Mouse (Mus musculus): ENCODE results near the gene Ppp1r35. TPM values are rescaled to one million over a fixed set of nuclear protein-coding genes. Genes with fewer than 3 reads are reported as not detected.
"Not testable (repeated sequence)": the region's sequence is repeated elsewhere in the genome, so short reads cannot be mapped to it uniquely, and the experiment has no call there.

The Ppp1r35 gene
- polyA plus RNA-seq, 1 experiment from 2014 or later, result 17.2 TPM

- WGBS, result 40% methylated on average over 6 of the region's 6 CpGs
- H3K4me1 ChIP-seq (replicated peaks; ENCODE audit: control insufficient read depth, insufficient read depth), result peaks cover 6% of the 10 kb centered on the region; the same call in 1 of the 2 replicates
- ATAC-seq (ENCODE audit: low FRiP score, low TSS enrichment) (no peak), DNase-seq (ENCODE audit: low spot score) (no peak)
- no peaks in the 10 kb centered on the region for H3K27me3 ChIP-seq (ENCODE audit: control insufficient read depth, insufficient read depth, low read length)
- peak overlapping the region; percentile 99 for H3K4me2 ChIP-seq (replicated peaks; ENCODE audit: low read depth)
- H3K36me3 ChIP-seq (ENCODE audit: control insufficient read depth, insufficient read depth, low read length), result peaks cover 17% of the 10 kb centered on the region; the same call in 1 of the 2 replicates
- H3K27ac ChIP-seq (replicated peaks), result peak overlapping the region; percentile 99
- TF ChIP-seq EP300 (optimal IDR thresholded peaks at IDR 0.05) (no peak), CTCF (IDR thresholded peaks at IDR 0.05; ENCODE audit: low read depth) (no peak)
- H3K9ac ChIP-seq (ENCODE audit: low read length), result no peak overlapping the region
- H3K9me3 ChIP-seq (ENCODE audit: control insufficient read depth, low read length), result no peaks in the 10 kb centered on the region
- peak overlapping the region; percentile 8; the same call in 1 of the 2 replicates for H3K4me3 ChIP-seq (ENCODE audit: low read depth, low read length)
Observed at GRCm38 (mm10) chr5:137749196-137749836, 29.3 kb upstream of the Ppp1r35 start.

- not testable (repeated sequence) for H3K4me2 ChIP-seq (replicated peaks; ENCODE audit: low read depth); H3K27ac ChIP-seq (replicated peaks); DNase-seq (ENCODE audit: low spot score); H3K27me3 ChIP-seq (ENCODE audit: control insufficient read depth, insufficient read depth, low read length); ATAC-seq (ENCODE audit: low FRiP score, low TSS enrichment); H3K9me3 ChIP-seq (ENCODE audit: control insufficient read depth, low read length); H3K4me3 ChIP-seq (ENCODE audit: low read depth, low read length); H3K9ac ChIP-seq (ENCODE audit: low read length); H3K4me1 ChIP-seq (replicated peaks; ENCODE audit: control insufficient read depth, insufficient read depth)
- WGBS, result 88% methylated on average over 6 of the region's 8 CpGs
- peaks cover 17% of the 10 kb centered on the region; the same call in 1 of the 2 replicates for H3K36me3 ChIP-seq (ENCODE audit: control insufficient read depth, insufficient read depth, low read length)
Observed at GRCm38 (mm10) chr5:137750212-137750611, 28.4 kb upstream of the Ppp1r35 start.

GRCm38 (mm10) chr5:137751221-137751887 lies 27.3 kb upstream of the Ppp1r35 start:
- 93% methylated on average over 13 of the region's 13 CpGs for WGBS
- peaks cover 6% of the 10 kb centered on the region; the same call in 1 of the 2 replicates for H3K4me1 ChIP-seq (replicated peaks; ENCODE audit: control insufficient read depth, insufficient read depth)
- no peak overlapping the region for H3K4me3 ChIP-seq (ENCODE audit: low read depth, low read length)
- no peaks in the 10 kb centered on the region for H3K9me3 ChIP-seq (ENCODE audit: control insufficient read depth, low read length)
- no peak for DNase-seq (ENCODE audit: low spot score)
- H3K9ac ChIP-seq (ENCODE audit: low read length), result no peak overlapping the region
- H3K4me2 ChIP-seq (replicated peaks; ENCODE audit: low read depth), result no peak overlapping the region
- H3K36me3 ChIP-seq (ENCODE audit: control insufficient read depth, insufficient read depth, low read length), result peaks cover 19% of the 10 kb centered on the region; the same call in 1 of the 2 replicates
- TF ChIP-seq CTCF (IDR thresholded peaks at IDR 0.05; ENCODE audit: low read depth), result no peak
- TF ChIP-seq EP300 (optimal IDR thresholded peaks at IDR 0.05), result no peak
- no peak overlapping the region for H3K27ac ChIP-seq (replicated peaks)
- no peaks in the 10 kb centered on the region for H3K27me3 ChIP-seq (ENCODE audit: control insufficient read depth, insufficient read depth, low read length)
- ATAC-seq (ENCODE audit: low FRiP score, low TSS enrichment), result no peak

- 87% methylated on average over 6 of the region's 6 CpGs for WGBS
- peaks cover 6% of the 10 kb centered on the region; the same call in 1 of the 2 replicates for H3K4me1 ChIP-seq (replicated peaks; ENCODE audit: control insufficient read depth, insufficient read depth)
Observed at GRCm38 (mm10) chr5:137751988-137752387, 26.7 kb upstream of the Ppp1r35 start.

GRCm38 (mm10) chr5:137753111-137753832 lies 25.4 kb upstream of the Ppp1r35 start:
- 53% methylated on average over 12 of the region's 13 CpGs for WGBS
- peaks cover 6% of the 10 kb centered on the region; the same call in 1 of the 2 replicates for H3K4me1 ChIP-seq (replicated peaks; ENCODE audit: control insufficient read depth, insufficient read depth)
- H3K36me3 ChIP-seq (ENCODE audit: control insufficient read depth, insufficient read depth, low read length), result peaks cover 25% of the 10 kb centered on the region
- H3K9ac ChIP-seq (ENCODE audit: low read length), result no peak overlapping the region
- H3K4me3 ChIP-seq (ENCODE audit: low read depth, low read length), result no peak overlapping the region
- ATAC-seq (ENCODE audit: low FRiP score, low TSS enrichment), result 0 out of 2 replicates have a peak, but pooled peaks have one; percentile 27
- H3K4me2 ChIP-seq (replicated peaks; ENCODE audit: low read depth), result no peak overlapping the region
- no peak overlapping the region for H3K27ac ChIP-seq (replicated peaks)
- TF ChIP-seq CTCF (IDR thresholded peaks at IDR 0.05; ENCODE audit: low read depth) (no peak), EP300 (optimal IDR thresholded peaks at IDR 0.05) (no peak)
- no peak for DNase-seq (ENCODE audit: low spot score)
- H3K9me3 ChIP-seq (ENCODE audit: control insufficient read depth, low read length), result no peaks in the 10 kb centered on the region
- H3K27me3 ChIP-seq (ENCODE audit: control insufficient read depth, insufficient read depth, low read length), result no peaks in the 10 kb centered on the region

More at GRCm38 (mm10) chr5:137751988-137752387, 26.7 kb upstream of the Ppp1r35 start:
- Histone ChIP-seq H3K9ac (ENCODE audit: low read length) (no peak overlapping the region), H3K4me3 (ENCODE audit: low read depth, low read length) (no peak overlapping the region), H3K36me3 (ENCODE audit: control insufficient read depth, insufficient read depth, low read length) (peaks cover 20% of the 10 kb centered on the region; the same call in 1 of the 2 replicates), H3K27me3 (ENCODE audit: control insufficient read depth, insufficient read depth, low read length) (no peaks in the 10 kb centered on the region), H3K9me3 (ENCODE audit: control insufficient read depth, low read length) (no peaks in the 10 kb centered on the region), H3K27ac (replicated peaks) (no peak overlapping the region), H3K4me2 (replicated peaks; ENCODE audit: low read depth) (no peak overlapping the region)
- TF ChIP-seq CTCF (IDR thresholded peaks at IDR 0.05; ENCODE audit: low read depth) (no peak), EP300 (optimal IDR thresholded peaks at IDR 0.05) (no peak)
- ATAC-seq (ENCODE audit: low FRiP score, low TSS enrichment), result no peak
- DNase-seq (ENCODE audit: low spot score), result no peak
